Mouse (Mus musculus) embryonic facial prominence, embryonic 11.5 days (tissue): ENCODE data around the gene Morn1. TPM values are rescaled to one million over a fixed set of nuclear protein-coding genes. Genes with fewer than 3 reads are reported as not detected.

ENCODE experiments used
- ATAC-seq: fragments of 200-750 bp; cut with Nextera tagmentation; replicated peaks from 2 replicates; pipeline ENCODE4 v1.8.0; 2017; ENCODE audit warnings: low read depth; ENCODE audit not compliant: insufficient number of reproducible peaks, low FRiP score, low TSS enrichment
- DNase-seq: peaks from one replicate; pipeline ENCODE4 v3.0.0-alpha.2; 2015; ENCODE audit warnings: low spot score
- H3K27ac ChIP-seq: fragments of 300-500 bp; sonication (generic); replicated peaks from 2 replicates; pipeline ENCODE4 v1.5.1; 2014; ENCODE audit warnings: mild to moderate bottlenecking, low read depth, low read length, control low read depth
- H3K27me3 ChIP-seq: fragments of 300-500 bp; sonication (generic); 2 replicates; pipeline ENCODE4 v1.6.1; 2014; ENCODE audit warnings: mild to moderate bottlenecking, low read length, moderate library complexity, mixed read lengths; ENCODE audit not compliant: control insufficient read depth, insufficient read depth
- H3K36me3 ChIP-seq: fragments of 300-500 bp; sonication (generic); replicated peaks from 2 replicates; pipeline ENCODE4 v1.6.1; 2014; ENCODE audit warnings: low read depth, mild to moderate bottlenecking, low read length, moderate library complexity, mixed read lengths; ENCODE audit not compliant: control insufficient read depth, insufficient read depth
- H3K4me1 ChIP-seq: fragments of 300-500 bp; sonication (generic); 2 replicates; pipeline ENCODE4 v1.6.1; 2014; ENCODE audit warnings: low read length, mixed read lengths; ENCODE audit not compliant: control insufficient read depth, insufficient read depth
- H3K4me2 ChIP-seq: fragments of 300-500 bp; sonication (generic); 2 replicates; pipeline ENCODE4 v1.6.1; 2014; ENCODE audit warnings: low read depth, mild to moderate bottlenecking, control low read depth, low read length, moderate library complexity
- H3K4me3 ChIP-seq: fragments of 300-500 bp; sonication (generic); 2 replicates; pipeline ENCODE4 v1.5.1; 2014; ENCODE audit warnings: low read depth, low read length, control low read depth
- H3K9ac ChIP-seq: fragments of 300-500 bp; sonication (generic); replicated peaks from 2 replicates; pipeline ENCODE4 v1.6.1; 2014; ENCODE audit warnings: mild to moderate bottlenecking, control low read depth, low read length
- H3K9me3 ChIP-seq: fragments of 300-500 bp; sonication (generic); replicated peaks from 2 replicates; pipeline ENCODE4 v1.6.1; 2016; ENCODE audit warnings: mild to moderate bottlenecking, low read length, inconsistent platforms, mixed read lengths; ENCODE audit not compliant: control insufficient read depth
- WGBS: fragments of 180-500 bp; shearing (Covaris S2); extraction: QIAGEN DNeasy Blood & Tissue Kit; methylation state at CpG from one replicate; pipeline ENCODE4 v1.1.7; 2014; 5-methylcytosine and 5-hydroxymethylcytosine counted together
- polyA plus RNA-seq: library from polyadenylated mRNA; unstranded; fragments of >200 nt; fragmentation: Nextera tagmentation; extraction: Ambion mirVana; gene quantifications from 2 replicates; pipeline ENCODE4 v1.2.1, GENCODE M21; 2014

Morn1 gene
- polyA plus RNA-seq, 1 experiment from 2014 or later, result 3.5 TPM

GRCm38 (mm10) chr4:155092718-155093430, 6.5 kb downstream of the Morn1 start:
- DNase-seq, result no peak
- no peak overlapping the region for H3K9ac ChIP-seq
- no peaks in the 10 kb centered on the region for H3K9me3 ChIP-seq
- no peaks in the 10 kb centered on the region for H3K27me3 ChIP-seq
- no peaks in the 10 kb centered on the region for H3K4me1 ChIP-seq
- no peak for ATAC-seq
- H3K4me3 ChIP-seq, result no peak overlapping the region
- no peak overlapping the region for H3K4me2 ChIP-seq
- H3K36me3 ChIP-seq, result no peaks in the 10 kb centered on the region
- no peak overlapping the region for H3K27ac ChIP-seq
- WGBS, result 89% methylated on average over 19 of the region's 19 CpGs

- 78% methylated on average over 7 of the region's 7 CpGs for WGBS
- no peak overlapping the region for H3K4me2 ChIP-seq
- no peak overlapping the region for H3K9ac ChIP-seq
- no peak for DNase-seq
- no peak overlapping the region for H3K27ac ChIP-seq
- H3K27me3 ChIP-seq, result no peaks in the 10 kb centered on the region
- ATAC-seq, result no peak
- H3K36me3 ChIP-seq, result no peaks in the 10 kb centered on the region
- H3K4me3 ChIP-seq, result no peak overlapping the region
- H3K9me3 ChIP-seq, result no peaks in the 10 kb centered on the region
- no peaks in the 10 kb centered on the region for H3K4me1 ChIP-seq
These were observed 7.2 kb downstream of the Morn1 start for GRCm38 (mm10) chr4:155093431-155094149.

GRCm38 (mm10) chr4:155094565-155094964, 8.2 kb downstream of the Morn1 start:
- H3K36me3 ChIP-seq, result no peaks in the 10 kb centered on the region
- ATAC-seq, result peak; percentile 70; the same call in 1 of the 2 replicates
- no peak overlapping the region for H3K9ac ChIP-seq
- H3K4me1 ChIP-seq, result no peaks in the 10 kb centered on the region
- H3K4me2 ChIP-seq, result no peak overlapping the region
- H3K9me3 ChIP-seq, result no peaks in the 10 kb centered on the region
- WGBS, result 65% methylated on average over 3 of the region's 3 CpGs
- no peak overlapping the region for H3K27ac ChIP-seq
- no peak overlapping the region for H3K4me3 ChIP-seq
- peak; percentile 68 for DNase-seq
- no peaks in the 10 kb centered on the region for H3K27me3 ChIP-seq

GRCm38 (mm10) chr4:155095238-155095900, 9.0 kb downstream of the Morn1 start:
- no peaks in the 10 kb centered on the region for H3K4me1 ChIP-seq
- H3K27ac ChIP-seq, result no peak overlapping the region
- WGBS, result 43% methylated on average over 8 of the region's 8 CpGs
- H3K36me3 ChIP-seq, result no peaks in the 10 kb centered on the region
- DNase-seq, result peak; percentile 93
- no peaks in the 10 kb centered on the region for H3K9me3 ChIP-seq
- no peak overlapping the region for H3K4me2 ChIP-seq
- ATAC-seq, result peak; percentile 72
- H3K9ac ChIP-seq, result no peak overlapping the region
- no peak overlapping the region for H3K4me3 ChIP-seq
- H3K27me3 ChIP-seq, result no peaks in the 10 kb centered on the region

- WGBS, result 87% methylated on average over 8 of the region's 8 CpGs
- no peak for DNase-seq
- no peaks in the 10 kb centered on the region for H3K9me3 ChIP-seq
- H3K9ac ChIP-seq, result no peak overlapping the region; the same call in 1 of the 2 replicates
- ATAC-seq, result no peak
- no peaks in the 10 kb centered on the region for H3K36me3 ChIP-seq
- H3K4me1 ChIP-seq, result no peaks in the 10 kb centered on the region
- no peaks in the 10 kb centered on the region for H3K27me3 ChIP-seq
- no peak overlapping the region for H3K4me3 ChIP-seq
- H3K4me2 ChIP-seq, result no peak overlapping the region
- H3K27ac ChIP-seq, result no peak overlapping the region
These were observed 9.6 kb downstream of the Morn1 start for GRCm38 (mm10) chr4:155095967-155096366.

- Histone ChIP-seq H3K9ac (no peak overlapping the region), H3K4me1 (no peaks in the 10 kb centered on the region), H3K27ac (no peak overlapping the region), H3K27me3 (no peaks in the 10 kb centered on the region), H3K4me3 (no peak overlapping the region), H3K9me3 (no peaks in the 10 kb centered on the region), H3K4me2 (no peak overlapping the region), H3K36me3 (no peaks in the 10 kb centered on the region)
- WGBS, result 91% methylated on average over 6 of the region's 6 CpGs
- ATAC-seq (no peak), DNase-seq (no peak)
These were observed 11.1 kb downstream of the Morn1 start for GRCm38 (mm10) chr4:155097452-155097851.

GRCm38 (mm10) chr4:155098572-155098971, 12.2 kb downstream of the Morn1 start:
- Histone ChIP-seq H3K4me3 (no peak overlapping the region), H3K27ac (no peak overlapping the region), H3K4me2 (no peak overlapping the region), H3K36me3 (no peaks in the 10 kb centered on the region), H3K4me1 (no peaks in the 10 kb centered on the region), H3K9ac (no peak overlapping the region), H3K9me3 (no peaks in the 10 kb centered on the region), H3K27me3 (no peaks in the 10 kb centered on the region)
- no peak for DNase-seq
- 80% methylated on average over 4 of the region's 4 CpGs for WGBS
- ATAC-seq, result no peak

GRCm38 (mm10) chr4:155107886-155108285, 21.5 kb downstream of the Morn1 start:
- no peak overlapping the region for H3K4me3 ChIP-seq
- no peaks in the 10 kb centered on the region for H3K27me3 ChIP-seq
- ATAC-seq (no peak), DNase-seq (no peak)
- H3K4me2 ChIP-seq, result no peak overlapping the region
- WGBS, result 91% methylated on average over 4 of the region's 4 CpGs
- H3K36me3 ChIP-seq, result no peaks in the 10 kb centered on the region
- no peak overlapping the region for H3K9ac ChIP-seq
- H3K27ac ChIP-seq, result no peak overlapping the region
- H3K4me1 ChIP-seq, result no peaks in the 10 kb centered on the region
- no peaks in the 10 kb centered on the region for H3K9me3 ChIP-seq
